Mouse (Mus musculus): ENCODE measurements around the gene Ptpn3.
"Not testable (repeated sequence)": the region's sequence is repeated elsewhere in the genome, so short reads cannot be mapped to it uniquely, and the experiment has no call there.

DNA sequence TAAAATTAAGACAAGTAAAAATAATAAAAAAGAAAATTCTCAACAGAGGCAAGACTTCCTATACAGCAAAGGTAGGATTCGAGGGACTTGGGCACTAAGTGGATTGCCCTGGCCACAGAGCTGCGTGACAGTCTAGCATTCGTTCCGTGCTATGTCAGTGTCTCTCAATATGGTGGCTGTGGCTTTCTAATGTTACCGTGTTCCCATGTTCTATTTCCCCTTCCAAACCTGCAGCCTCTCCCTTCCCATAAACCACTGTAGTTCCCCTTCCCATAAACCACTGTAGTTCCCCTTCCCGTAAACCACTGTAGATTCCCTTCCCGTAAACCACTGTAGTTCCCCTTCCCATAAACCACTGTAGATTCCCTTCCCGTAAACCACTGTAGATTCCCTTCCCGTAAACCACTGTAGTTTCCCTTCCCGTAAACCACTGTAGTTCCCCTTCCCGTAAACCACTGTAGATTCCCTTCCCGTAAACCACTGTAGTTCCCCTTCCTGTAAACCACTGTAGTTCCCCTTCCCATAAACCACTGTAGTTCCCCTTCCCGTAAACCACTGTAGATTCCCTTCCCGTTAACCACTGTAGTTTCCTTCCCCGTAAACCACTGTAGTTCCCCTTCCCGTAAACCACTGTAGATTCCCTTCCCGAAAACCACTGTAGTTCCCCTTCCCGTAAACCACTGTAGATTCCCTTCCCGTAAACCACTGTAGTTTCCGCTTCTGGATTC, 102.8 kb downstream of the Ptpn3 start:
- TF ChIP-seq CTCF (IDR thresholded peaks at IDR 0.05; ENCODE audit: low read depth, low read length); POLR2A (IDR thresholded peaks at IDR 0.05; ENCODE audit: extremely low read depth, insufficient read depth, low read length): not testable (repeated sequence)
